Mouse (Mus musculus) ES-Bruce4 (cell line): Measurements from ENCODE around the gene Cxcl1. TPM values are rescaled to one million over a fixed set of nuclear protein-coding genes. Genes with fewer than 3 reads are reported as not detected.

Experiments used
- H3K27ac ChIP-seq: 2 replicates; pipeline ENCODE4 v1.5.1; 2012; ENCODE audit warnings: low read length, inconsistent platforms; ENCODE audit not compliant: insufficient read depth
- H3K27me3 ChIP-seq: 2 replicates; pipeline ENCODE4 v1.6.1; 2012; ENCODE audit warnings: mild to moderate bottlenecking, low read length, inconsistent platforms; ENCODE audit not compliant: control insufficient read depth, poor library complexity, insufficient read depth, severe bottlenecking
- H3K36me3 ChIP-seq: 2 replicates; pipeline ENCODE4 v1.6.1; 2012; ENCODE audit warnings: inconsistent platforms, mild to moderate bottlenecking, low read length, moderate library complexity; ENCODE audit not compliant: control insufficient read depth, poor library complexity, insufficient read depth, severe bottlenecking
- H3K4me1 ChIP-seq: one replicate; pipeline ENCODE4 v1.8.1; 2011; ENCODE audit warnings: low read length; ENCODE audit not compliant: control insufficient read depth, insufficient read depth
- H3K4me3 ChIP-seq: 2 replicates; pipeline ENCODE4 v1.5.1; 2011; ENCODE audit warnings: low read depth, mild to moderate bottlenecking, low read length
- H3K9ac ChIP-seq: 2 replicates; pipeline ENCODE4 v1.6.1; 2012; ENCODE audit warnings: low read depth, mild to moderate bottlenecking, inconsistent platforms; ENCODE audit not compliant: poor library complexity, severe bottlenecking
- H3K9me3 ChIP-seq: replicated peaks from 2 replicates; pipeline ENCODE4 v1.6.1; 2012; ENCODE audit warnings: mild to moderate bottlenecking, low read length, inconsistent platforms; ENCODE audit not compliant: control insufficient read depth, poor library complexity, insufficient read depth, severe bottlenecking
- CTCF ChIP-seq: IDR thresholded peaks from one replicate; pipeline ENCODE4 v1.8.1; 2011; ENCODE audit warnings: low read depth, low read length
- EP300 ChIP-seq: IDR thresholded peaks from 2 replicates; pipeline ENCODE4 v1.6.1; 2011; ENCODE audit warnings: low read depth, low read length; ENCODE audit not compliant: insufficient read depth
- POLR2A ChIP-seq: IDR thresholded peaks from one replicate; pipeline ENCODE4 v1.8.1; 2011; ENCODE audit warnings: low read length; ENCODE audit not compliant: insufficient read depth
- polyA plus RNA-seq: library from polyadenylated mRNA; stranded (reverse); fragments of >200 nt; gene quantifications from 2 replicates; pipeline ENCODE4 v1.2.4, GENCODE M21; 2011; ENCODE audit warnings: low read depth; ENCODE audit not compliant: missing spikeins, insufficient read depth, insufficient read length

Cxcl1 gene
- polyA plus RNA-seq, 1 experiment, result not detected

- Histone ChIP-seq H3K4me3 (no peak overlapping the region), H3K36me3 (no peaks in the 10 kb centered on the region), H3K27me3 (no peaks in the 10 kb centered on the region), H3K27ac (no peak overlapping the region), H3K9me3 (no peaks in the 10 kb centered on the region), H3K9ac (no peak overlapping the region), H3K4me1 (no peaks in the 10 kb centered on the region)
- TF ChIP-seq EP300 (no peak), POLR2A (no peak), CTCF (no peak)
Measured at GRCm38 (mm10) chr5:90936706-90937105, 45.7 kb downstream of the Cxcl1 start.

Other genes with a start within 250 kb of the Cxcl1 start
- gene Cxcl5, start 131.9 kb upstream of the Cxcl1 start, polyA plus RNA-seq, result not detected in 2 replicates
- gene Ppbp, start 122.7 kb upstream of the Cxcl1 start, polyA plus RNA-seq, result not detected in 2 replicates
- gene Pf4, start 118.8 kb upstream of the Cxcl1 start, polyA plus RNA-seq, result not detected in 2 replicates
- not detected in 2 replicates for gene Cxcl3, start 105.1 kb upstream of the Cxcl1 start, polyA plus RNA-seq
- not detected in 2 replicates for gene Cxcl15, start 96.7 kb upstream of the Cxcl1 start, polyA plus RNA-seq
- gene Cxcl2, start 12.6 kb downstream of the Cxcl1 start, polyA plus RNA-seq, result not detected in 2 replicates
- gene Mthfd2l, start 39.9 kb downstream of the Cxcl1 start, polyA plus RNA-seq, result 9.8 TPM in 2 replicates
- gene Epgn, start 136.2 kb downstream of the Cxcl1 start, polyA plus RNA-seq, result not detected in 2 replicates
- gene Ereg, start 183.4 kb downstream of the Cxcl1 start, polyA plus RNA-seq, result 0.15 TPM in 1 of 2 replicates, not detected in the other
- not detected in 2 replicates for gene Areg, start 248.4 kb downstream of the Cxcl1 start, polyA plus RNA-seq